Mouse (Mus musculus) T-helper 1 cell (primary cell): ENCODE results near the gene Abcc4.

ENCODE experiments used
- in situ Hi-C: fragments of 300-600 bp; cut with MboI, MseI; formaldehyde crosslinking; loops from one replicate; pipeline ENCODE4 v1.15.1; 2025; ENCODE audit warnings: high pct_unique_total_duplicates

Abcc4 gene

GRCm38 (mm10) chr14:118712889-118713288 lies 6.9 kb upstream of the Abcc4 start:
- in situ Hi-C loops, result no loop called here

GRCm38 (mm10) chr14:118710945-118711344 lies 4.9 kb upstream of the Abcc4 start:
- in situ Hi-C loops, result no loop called here

- in situ Hi-C loops, result no loop called here
Measured at GRCm38 (mm10) chr14:118709736-118710135, 3.7 kb upstream of the Abcc4 start.

- in situ Hi-C loops, result no loop called here
Measured at GRCm38 (mm10) chr14:118708126-118708525, 2.1 kb upstream of the Abcc4 start.

GRCm38 (mm10) chr14:118706962-118707361 lies 943 bp upstream of the Abcc4 start:
- in situ Hi-C loops, result no loop called here

- in situ Hi-C loops, result no loop called here
Measured at GRCm38 (mm10) chr14:118705465-118705807, 583 bp downstream of the Abcc4 start.

- in situ Hi-C loops, result no loop called here
Measured at GRCm38 (mm10) chr14:118703363-118703762, 2.7 kb downstream of the Abcc4 start.

GRCm38 (mm10) chr14:118701991-118702608 lies 3.9 kb downstream of the Abcc4 start:
- in situ Hi-C loops, result no loop called here

GRCm38 (mm10) chr14:118700576-118700975 lies 5.4 kb downstream of the Abcc4 start:
- in situ Hi-C loops, result no loop called here

- in situ Hi-C loops, result no loop called here
Measured at GRCm38 (mm10) chr14:118699963-118700362, 6.1 kb downstream of the Abcc4 start.

- in situ Hi-C loops, result no loop called here
Measured at GRCm38 (mm10) chr14:118699508-118699907, 6.5 kb downstream of the Abcc4 start.

GRCm38 (mm10) chr14:118696556-118697289 lies 9.3 kb downstream of the Abcc4 start:
- in situ Hi-C loops, result no loop called here

GRCm38 (mm10) chr14:118695866-118696265 lies 10.2 kb downstream of the Abcc4 start:
- in situ Hi-C loops, result no loop called here

GRCm38 (mm10) chr14:118694321-118694720 lies 11.7 kb downstream of the Abcc4 start:
- in situ Hi-C loops, result no loop called here

GRCm38 (mm10) chr14:118691910-118692309 lies 14.1 kb downstream of the Abcc4 start:
- in situ Hi-C loops, result no loop called here

GRCm38 (mm10) chr14:118691404-118691803 lies 14.6 kb downstream of the Abcc4 start:
- in situ Hi-C loops, result no loop called here

GRCm38 (mm10) chr14:118690921-118691320 lies 15.1 kb downstream of the Abcc4 start:
- in situ Hi-C loops, result no loop called here

- in situ Hi-C loops, result no loop called here
Measured at GRCm38 (mm10) chr14:118690336-118690735, 15.7 kb downstream of the Abcc4 start.

- in situ Hi-C loops, result no loop called here
Measured at GRCm38 (mm10) chr14:118688643-118689042, 17.4 kb downstream of the Abcc4 start.

- in situ Hi-C loops, result no loop called here
Measured at GRCm38 (mm10) chr14:118686861-118687260, 19.2 kb downstream of the Abcc4 start.

- in situ Hi-C loops, result no loop called here
Measured at GRCm38 (mm10) chr14:118685572-118685971, 20.4 kb downstream of the Abcc4 start.

GRCm38 (mm10) chr14:118682339-118683034 lies 23.5 kb downstream of the Abcc4 start:
- in situ Hi-C loops, result no loop called here

GRCm38 (mm10) chr14:118681087-118681486 lies 24.9 kb downstream of the Abcc4 start:
- in situ Hi-C loops, result no loop called here
